Mouse (Mus musculus) midbrain, embryonic 16.5 days (tissue): ENCODE data around the gene Tunar. TPM values are rescaled to one million over a fixed set of nuclear protein-coding genes. Genes with fewer than 3 reads are reported as not detected.
A peak's percentile ranks its signal among the peaks of the same experiment; 100 is the strongest.

Experiments
- ATAC-seq: fragments of 200-750 bp; cut with Nextera tagmentation; 2 replicates; pipeline ENCODE4 v1.8.0; 2017; ENCODE audit warnings: moderate TSS enrichment
- H3K27ac ChIP-seq: fragments of 300-500 bp; sonication (generic); 2 replicates; pipeline ENCODE4 v1.5.1; 2014; ENCODE audit warnings: mild to moderate bottlenecking, low read length, mixed read lengths
- H3K27me3 ChIP-seq: fragments of 300-500 bp; sonication (generic); 2 replicates; pipeline ENCODE4 v1.6.1; 2014; ENCODE audit warnings: low read depth, low read length, mixed read lengths; ENCODE audit not compliant: control insufficient read depth, insufficient read depth
- H3K36me3 ChIP-seq: fragments of 300-500 bp; sonication (generic); 2 replicates; pipeline ENCODE4 v1.6.1; 2014; ENCODE audit warnings: mild to moderate bottlenecking, low read length, moderate library complexity, mixed read lengths; ENCODE audit not compliant: control insufficient read depth, insufficient read depth
- H3K4me1 ChIP-seq: fragments of 300-500 bp; sonication (generic); 2 replicates; pipeline ENCODE4 v1.6.1; 2014; ENCODE audit warnings: mild to moderate bottlenecking, low read length, mixed read lengths; ENCODE audit not compliant: control insufficient read depth, insufficient read depth
- H3K4me2 ChIP-seq: fragments of 300-500 bp; sonication (generic); 2 replicates; pipeline ENCODE4 v1.6.1; 2014; ENCODE audit warnings: mild to moderate bottlenecking, low read length, mixed read lengths
- H3K4me3 ChIP-seq: fragments of 300-500 bp; sonication (generic); 2 replicates; pipeline ENCODE4 v1.5.1; 2014; ENCODE audit warnings: low read depth, mild to moderate bottlenecking, low read length, moderate library complexity, mixed read lengths
- H3K9ac ChIP-seq: fragments of 300-500 bp; sonication (generic); 2 replicates; pipeline ENCODE4 v1.6.1; 2014; ENCODE audit warnings: low read depth, low read length, mixed read lengths
- H3K9me3 ChIP-seq: fragments of 300-500 bp; sonication (generic); replicated peaks from 2 replicates; pipeline ENCODE4 v1.6.1; 2014; ENCODE audit warnings: mild to moderate bottlenecking, low read length, mixed read lengths; ENCODE audit not compliant: control insufficient read depth, poor library complexity, severe bottlenecking
- WGBS: fragments of 180-500 bp; shearing (Covaris S2); extraction: QIAGEN DNeasy Blood & Tissue Kit; methylation state at CpG from one replicate; pipeline ENCODE4 v1.1.7; 2014; 5-methylcytosine and 5-hydroxymethylcytosine counted together
- polyA plus RNA-seq: library from polyadenylated mRNA; unstranded; fragments of >200 nt; fragmentation: Nextera tagmentation; extraction: Ambion mirVana; gene quantifications from 2 replicates; pipeline ENCODE4 v1.2.1, GENCODE M21; 2015

The Tunar gene
- polyA plus RNA-seq, 1 experiment from 2014 or later, result 23.4 TPM

DNA sequence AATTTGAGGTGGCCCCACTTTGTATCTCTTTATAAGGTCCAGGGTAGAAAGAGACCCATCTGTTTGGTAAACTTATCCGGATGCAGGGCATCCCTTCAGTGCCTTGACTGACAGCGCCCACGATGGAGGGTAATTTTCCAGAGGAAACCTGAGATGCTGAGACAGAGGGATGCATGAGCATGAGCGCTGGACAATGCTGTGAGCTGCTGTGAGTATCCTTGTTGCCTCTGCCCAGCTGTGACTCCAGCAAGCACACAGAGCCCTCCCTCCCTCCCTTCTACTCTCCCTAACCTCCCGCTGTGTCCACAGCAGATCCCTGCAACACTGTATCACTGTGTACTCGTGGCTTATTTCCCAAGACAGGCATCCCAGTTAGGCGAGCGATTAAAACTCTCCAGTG lies 40.9 kb downstream of the Tunar start:
- 61% methylated on average over 8 of the region's 8 CpGs for WGBS
- ATAC-seq, result no peak
- Histone ChIP-seq H3K4me1 (peaks cover 5% of the 10 kb centered on the region; the same call in 1 of the 2 replicates), H3K36me3 (no peaks in the 10 kb centered on the region), H3K9me3 (no peaks in the 10 kb centered on the region), H3K9ac (no peak overlapping the region), H3K27me3 (no peaks in the 10 kb centered on the region), H3K27ac (no peak overlapping the region), H3K4me2 (no peak overlapping the region), H3K4me3 (no peak overlapping the region)

- Histone ChIP-seq H3K27ac (no peak overlapping the region), H3K27me3 (no peaks in the 10 kb centered on the region), H3K36me3 (no peaks in the 10 kb centered on the region), H3K4me2 (no peak overlapping the region), H3K4me1 (peaks cover 5% of the 10 kb centered on the region; the same call in 1 of the 2 replicates), H3K9me3 (no peaks in the 10 kb centered on the region), H3K9ac (no peak overlapping the region), H3K4me3 (no peak overlapping the region)
- 51% methylated on average over 12 of the region's 12 CpGs for WGBS
- ATAC-seq, result no peak
Observed at GRCm38 (mm10) chr12:105376976-105377375, 43.3 kb downstream of the Tunar start.

GRCm38 (mm10) chr12:105382733-105383132 lies 49.1 kb downstream of the Tunar start:
- no peak for ATAC-seq
- H3K4me1 ChIP-seq, result 0 out of 2 replicates have a peak, but pooled peaks cover 3% of the 10 kb centered on the region
- 60% methylated on average over 7 of the region's 7 CpGs for WGBS
- H3K36me3 ChIP-seq, result no peaks in the 10 kb centered on the region
- no peak overlapping the region for H3K4me3 ChIP-seq
- H3K9ac ChIP-seq, result no peak overlapping the region
- H3K4me2 ChIP-seq, result no peak overlapping the region
- no peak overlapping the region for H3K27ac ChIP-seq
- no peaks in the 10 kb centered on the region for H3K27me3 ChIP-seq
- no peaks in the 10 kb centered on the region for H3K9me3 ChIP-seq

- no peak overlapping the region for H3K4me3 ChIP-seq
- no peak overlapping the region for H3K4me2 ChIP-seq
- no peaks in the 10 kb centered on the region for H3K36me3 ChIP-seq
- peaks cover 7% of the 10 kb centered on the region; the same call in 1 of the 2 replicates for H3K4me1 ChIP-seq
- H3K9me3 ChIP-seq, result peaks cover 2% of the 10 kb centered on the region; the same call in 1 of the 2 replicates
- 74% methylated on average over 7 of the region's 7 CpGs for WGBS
- no peak overlapping the region for H3K9ac ChIP-seq
- ATAC-seq, result no peak
- no peak overlapping the region for H3K27ac ChIP-seq
- H3K27me3 ChIP-seq, result no peaks in the 10 kb centered on the region
Observed at GRCm38 (mm10) chr12:105394671-105395070, 61.0 kb downstream of the Tunar start.

GRCm38 (mm10) chr12:105398172-105398571 lies 64.5 kb downstream of the Tunar start:
- peaks cover 7% of the 10 kb centered on the region; the same call in 1 of the 2 replicates for H3K4me1 ChIP-seq
- 22% methylated on average over 5 of the region's 5 CpGs for WGBS
- peaks cover 6% of the 10 kb centered on the region; the same call in 1 of the 2 replicates for H3K9me3 ChIP-seq
- no peaks in the 10 kb centered on the region for H3K27me3 ChIP-seq
- ATAC-seq, result peak; percentile 54
- no peak overlapping the region for H3K4me2 ChIP-seq
- H3K9ac ChIP-seq, result no peak overlapping the region; the same call in 1 of the 2 replicates
- H3K36me3 ChIP-seq, result no peaks in the 10 kb centered on the region
- H3K27ac ChIP-seq, result no peak overlapping the region; the same call in 1 of the 2 replicates
- H3K4me3 ChIP-seq, result no peak overlapping the region

DNA sequence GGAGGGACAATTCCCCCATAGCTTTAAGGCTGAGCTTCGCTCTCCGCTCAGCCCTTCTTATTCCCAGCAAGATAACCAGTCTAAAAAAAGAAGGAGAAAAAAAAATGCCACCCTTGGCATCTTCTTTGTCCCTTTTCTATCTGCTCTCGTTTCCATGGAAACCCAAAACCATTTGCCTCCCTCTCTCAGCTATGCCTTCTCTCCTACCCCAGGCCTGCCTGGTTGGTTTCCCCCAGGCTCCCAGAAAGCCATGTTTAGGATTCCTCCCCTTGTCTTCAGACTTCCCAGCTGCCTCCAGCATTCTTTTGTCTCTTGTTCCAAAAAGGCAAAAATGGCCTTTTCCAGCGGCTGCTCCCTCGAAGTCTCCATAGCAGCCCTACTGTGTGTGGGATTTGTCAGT lies 70.1 kb downstream of the Tunar start:
- H3K27ac ChIP-seq, result peak overlapping the region; percentile 31
- H3K27me3 ChIP-seq, result no peaks in the 10 kb centered on the region
- peaks cover 6% of the 10 kb centered on the region; the same call in 1 of the 2 replicates for H3K4me1 ChIP-seq
- H3K36me3 ChIP-seq, result no peaks in the 10 kb centered on the region
- no peak for ATAC-seq
- no peak overlapping the region for H3K4me2 ChIP-seq
- WGBS, result 57% methylated on average over 5 of the region's 5 CpGs
- H3K9me3 ChIP-seq, result peaks cover 6% of the 10 kb centered on the region; the same call in 1 of the 2 replicates
- H3K9ac ChIP-seq, result no peak overlapping the region
- no peak overlapping the region for H3K4me3 ChIP-seq

DNA sequence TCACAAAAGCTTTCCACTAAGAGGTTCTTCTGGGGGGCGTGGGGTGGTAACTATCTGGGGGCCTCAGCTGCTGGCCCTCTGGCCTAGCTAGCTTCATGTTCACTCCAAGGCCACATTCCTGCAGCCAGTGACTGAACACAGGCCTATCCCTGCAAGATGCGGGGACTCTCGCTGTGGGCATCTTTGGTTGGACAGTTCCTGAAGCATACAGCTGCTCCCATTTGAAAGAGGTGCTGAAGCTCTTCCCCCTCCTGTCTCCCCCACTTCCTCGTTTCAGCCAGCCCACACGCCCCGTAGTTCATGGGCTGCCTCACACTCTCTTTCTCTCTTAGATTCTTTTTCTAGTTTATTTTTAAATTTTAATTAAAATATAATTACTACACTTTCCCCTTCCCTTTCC lies 72.3 kb downstream of the Tunar start:
- Histone ChIP-seq H3K4me1 (peaks cover 6% of the 10 kb centered on the region; the same call in 1 of the 2 replicates), H3K9me3 (no peaks in the 10 kb centered on the region), H3K27ac (no peak overlapping the region), H3K9ac (no peak overlapping the region), H3K4me2 (no peak overlapping the region), H3K27me3 (no peaks in the 10 kb centered on the region), H3K36me3 (no peaks in the 10 kb centered on the region), H3K4me3 (no peak overlapping the region)
- ATAC-seq, result no peak
- 79% methylated on average over 6 of the region's 6 CpGs for WGBS

DNA sequence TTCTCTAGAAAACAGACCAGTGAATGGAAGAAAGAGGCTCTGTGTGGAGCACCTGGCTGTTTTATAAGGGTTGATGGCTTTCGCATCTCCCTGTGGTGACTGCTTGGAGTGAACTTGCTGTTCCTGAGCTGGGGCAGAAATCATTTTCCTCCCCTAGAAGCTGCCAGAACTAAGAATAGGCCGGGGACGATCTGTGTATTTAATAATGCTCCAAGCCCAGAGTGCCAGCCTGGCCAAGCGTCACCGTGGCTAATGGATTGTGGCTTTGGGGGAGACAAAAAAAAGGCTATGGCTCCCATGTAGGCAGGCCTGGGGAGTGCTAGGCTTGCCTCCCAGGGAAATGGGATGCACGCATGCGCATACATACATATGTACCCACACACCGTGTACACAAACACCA lies 80.2 kb downstream of the Tunar start:
- no peak for ATAC-seq
- 74% methylated on average over 8 of the region's 8 CpGs for WGBS
- Histone ChIP-seq H3K27me3 (no peaks in the 10 kb centered on the region), H3K9ac (no peak overlapping the region), H3K4me1 (no peaks in the 10 kb centered on the region; the same call in 1 of the 2 replicates), H3K27ac (no peak overlapping the region), H3K4me3 (no peak overlapping the region), H3K36me3 (no peaks in the 10 kb centered on the region), H3K9me3 (no peaks in the 10 kb centered on the region), H3K4me2 (no peak overlapping the region)

DNA sequence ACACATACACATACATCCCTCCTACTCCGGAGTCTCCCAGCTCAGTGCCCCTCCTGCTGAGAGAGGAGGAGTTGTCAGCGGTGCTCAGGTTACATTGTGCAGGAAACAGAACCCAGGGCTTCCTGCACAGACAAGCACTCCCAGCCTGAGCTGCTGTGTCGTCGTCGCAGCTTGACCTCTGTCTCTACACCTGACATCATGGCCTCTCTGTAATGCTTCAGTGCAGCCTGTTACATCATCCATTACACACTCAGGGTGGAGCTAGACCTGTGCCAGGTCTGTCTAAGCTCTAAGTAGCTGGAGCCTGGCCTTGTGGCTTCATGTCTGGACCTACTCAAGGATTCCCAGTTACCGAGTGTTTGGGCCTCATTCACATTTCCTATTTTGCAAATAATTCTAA lies 86.8 kb downstream of the Tunar start:
- H3K36me3 ChIP-seq, result no peaks in the 10 kb centered on the region
- H3K27ac ChIP-seq, result no peak overlapping the region
- ATAC-seq, result no peak
- no peaks in the 10 kb centered on the region for H3K27me3 ChIP-seq
- no peak overlapping the region for H3K9ac ChIP-seq
- H3K4me2 ChIP-seq, result no peak overlapping the region
- H3K4me3 ChIP-seq, result no peak overlapping the region
- 62% methylated on average over 6 of the region's 6 CpGs for WGBS
- H3K9me3 ChIP-seq, result no peaks in the 10 kb centered on the region
- no peaks in the 10 kb centered on the region; the same call in 1 of the 2 replicates for H3K4me1 ChIP-seq
